Mouse (Mus musculus): Measurements from ENCODE around the gene Tut1.

- no peak for TF ChIP-seq CTCF (IDR thresholded peaks at IDR 0.05; ENCODE audit: low read depth)
- TF ChIP-seq EP300 (IDR thresholded peaks at IDR 0.05; ENCODE audit: low read depth), result no peak
Observed at GRCm38 (mm10) chr19:8991245-8991870, 37.7 kb downstream of the Tut1 start.

Data from heart, postnatal 0 days (tissue).